ENCODE assay signal across 8 mouse cellular contexts in the genomic region with DNA sequence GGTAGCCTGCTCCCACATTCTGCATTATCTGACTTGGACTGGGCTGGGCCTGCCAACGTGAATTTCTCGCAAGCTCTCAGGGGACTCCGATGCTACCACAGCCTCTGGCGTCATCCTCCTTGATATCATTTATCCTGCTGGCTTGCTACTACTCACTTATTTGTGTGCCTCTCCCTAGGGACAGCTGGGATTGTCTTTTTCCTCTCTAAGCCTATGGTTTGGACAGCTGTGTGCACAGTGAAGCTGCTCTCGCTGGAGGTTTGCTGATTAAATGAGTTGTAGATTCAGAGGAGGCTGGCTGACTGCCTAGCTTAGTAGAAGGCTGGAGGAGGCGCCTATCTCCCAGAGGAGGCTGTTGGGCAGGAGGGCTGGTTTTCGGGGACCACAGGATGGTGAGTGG. TPM values are rescaled to one million over a fixed set of nuclear protein-coding genes. Genes with fewer than 3 reads are reported as not detected.
DNase-seq lines count a peak whose midpoint lies in the region; ATAC-seq and TF ChIP-seq lines count a peak whose summit lies in the region.

No protein-coding gene starts in this region.

- H3K4me1 ChIP-seq in heart, embryonic 14.5 days (ENCODE audit: control insufficient read depth in 2 of 2, insufficient read depth in 2 of 2, low read length in 2 of 2) = peaks cover 17 to 22% of the 10 kb centered on the region in 2 experiments
- H3K4me1 ChIP-seq in midbrain, postnatal 0 days (ENCODE audit: insufficient read depth, low read length) = 0 out of 2 replicates have a peak, but pooled peaks cover 4% of the 10 kb centered on the region
- H3K4me1 ChIP-seq in thymus, adult 2 months (replicated peaks; ENCODE audit: control insufficient read depth, insufficient read depth, low read length) = no peaks in the 10 kb centered on the region
- no peaks in the 10 kb centered on the region for H3K4me1 ChIP-seq in liver, embryonic 11.5 days (replicated peaks; ENCODE audit: control insufficient read depth, insufficient read depth, low read length)

- DNase-seq in left cerebral cortex, adult 11 months (ENCODE audit: low spot score) = peak; percentile 17
- no peak for DNase-seq in left cerebral cortex, postnatal 4 days
- DNase-seq in kidney, postnatal 25 days = peak; percentile 35 to 39
- DNase-seq in midbrain, postnatal 0 days (ENCODE audit: low spot score) = peak; percentile 56
- DNase-seq in thymus, adult 2 months = no peak
- DNase-seq in liver, embryonic 11.5 days (ENCODE audit: low spot score) = no peak

- no peaks in the 10 kb centered on the region for H3K9me3 ChIP-seq in heart, embryonic 14.5 days (ENCODE audit: control insufficient read depth, low read length)
- no peaks in the 10 kb centered on the region for H3K9me3 ChIP-seq in midbrain, postnatal 0 days (ENCODE audit: low read length)
- no peaks in the 10 kb centered on the region for H3K9me3 ChIP-seq in liver, embryonic 11.5 days (ENCODE audit: control insufficient read depth, low read length)

- no peak overlapping the region for H3K4me2 ChIP-seq in heart, embryonic 14.5 days (ENCODE audit: low read length)
- no peak overlapping the region for H3K4me2 ChIP-seq in midbrain, postnatal 0 days (ENCODE audit: low read depth, low read length, poor library complexity, severe bottlenecking)
- no peak overlapping the region for H3K4me2 ChIP-seq in liver, embryonic 11.5 days

- H3K27ac ChIP-seq in heart, embryonic 14.5 days (replicated peaks in 1 of 2; ENCODE audit: control insufficient read depth in 1 of 2, insufficient read depth in 1 of 2, low read depth in 2 of 2, low read length in 2 of 2) = peak overlapping the region; percentile 72 to 81
- peak overlapping the region; percentile 47; the same call in 1 of the 2 replicates for H3K27ac ChIP-seq in midbrain, postnatal 0 days (ENCODE audit: low read depth, low read length)
- H3K27ac ChIP-seq in thymus, adult 2 months (ENCODE audit: control insufficient read depth, insufficient read depth, low read length) = no peak overlapping the region
- no peak overlapping the region for H3K27ac ChIP-seq in liver, embryonic 11.5 days (ENCODE audit: low read depth, low read length)

- H3K27me3 ChIP-seq in heart, embryonic 14.5 days (ENCODE audit: control insufficient read depth, insufficient read depth, low read length) = no peaks in the 10 kb centered on the region
- H3K27me3 ChIP-seq in midbrain, postnatal 0 days (ENCODE audit: insufficient read depth, low read length) = no peaks in the 10 kb centered on the region
- H3K27me3 ChIP-seq in thymus, adult 2 months (ENCODE audit: control insufficient read depth, insufficient read depth, low read length) = no peaks in the 10 kb centered on the region
- no peaks in the 10 kb centered on the region for H3K27me3 ChIP-seq in liver, embryonic 11.5 days (replicated peaks; ENCODE audit: control insufficient read depth, insufficient read depth, low read length)

- no peak overlapping the region for H3K4me3 ChIP-seq in heart, embryonic 14.5 days (ENCODE audit: control insufficient read depth in 1 of 2, insufficient read depth in 1 of 2, low read depth in 1 of 2, low read length in 2 of 2)
- no peak overlapping the region for H3K4me3 ChIP-seq in midbrain, postnatal 0 days (ENCODE audit: low read depth, low read length)
- H3K4me3 ChIP-seq in thymus, adult 2 months (ENCODE audit: control insufficient read depth, insufficient read depth, low read length) = no peak overlapping the region
- H3K4me3 ChIP-seq in liver, embryonic 11.5 days (ENCODE audit: low read depth, low read length) = no peak overlapping the region

- intact Hi-C loops in left cerebral cortex, postnatal 4 days (cut with DNase I) = no loop called here

- TF ChIP-seq POLR2A in thymus, adult 2 months (IDR thresholded peaks at IDR 0.05; ENCODE audit: control insufficient read depth, extremely low read depth, insufficient read depth, low read length, poor library complexity) = no peak

- no peak for TF ChIP-seq CTCF in midbrain, postnatal 0 days (IDR thresholded peaks at IDR 0.05)
- no peak for TF ChIP-seq CTCF in thymus, adult 2 months (IDR thresholded peaks at IDR 0.05; ENCODE audit: borderline replicate concordance, control insufficient read depth, extremely low read depth, insufficient read depth, low read length, poor library complexity)

- ATAC-seq in heart, embryonic 14.5 days (ENCODE audit: insufficient number of reproducible peaks, insufficient read depth, low FRiP score, low read depth) = 0 out of 2 replicates have a peak, but pooled peaks have one; percentile 41
- no peak for ATAC-seq in midbrain, postnatal 0 days (ENCODE audit: low FRiP score)
- no peak for ATAC-seq in cerebellum, adult (ENCODE audit: insufficient number of reproducible peaks, low FRiP score, low TSS enrichment)
- no peak for ATAC-seq in liver, embryonic 11.5 days (replicated peaks; ENCODE audit: low FRiP score)

- no peaks in the 10 kb centered on the region for H3K36me3 ChIP-seq in heart, embryonic 14.5 days (ENCODE audit: control insufficient read depth, insufficient read depth, low read length)
- no peaks in the 10 kb centered on the region for H3K36me3 ChIP-seq in midbrain, postnatal 0 days (ENCODE audit: insufficient read depth, low read length)
- no peaks in the 10 kb centered on the region for H3K36me3 ChIP-seq in thymus, adult 2 months (ENCODE audit: control insufficient read depth, insufficient read depth, low read length)
- no peaks in the 10 kb centered on the region for H3K36me3 ChIP-seq in liver, embryonic 11.5 days (ENCODE audit: control insufficient read depth, insufficient read depth, low read length)

- WGBS in heart, embryonic 14.5 days = 29% methylated on average over 7 of the region's 7 CpGs
- WGBS in midbrain, postnatal 0 days = 40% methylated on average over 7 of the region's 7 CpGs
- 87% methylated on average over 7 of the region's 7 CpGs for WGBS in thymus, adult 2 months
- 60% methylated on average over 7 of the region's 7 CpGs for WGBS in liver, embryonic 11.5 days

- peak overlapping the region; percentile 0; the same call in 1 of the 2 replicates for H3K9ac ChIP-seq in heart, embryonic 14.5 days (ENCODE audit: low read length)
- H3K9ac ChIP-seq in midbrain, postnatal 0 days (replicated peaks; ENCODE audit: low read length, poor library complexity, severe bottlenecking) = no peak overlapping the region
- no peak overlapping the region for H3K9ac ChIP-seq in liver, embryonic 11.5 days (ENCODE audit: low read depth, low read length)

RNA-seq across cellular contexts. Expression of a gene that starts 46.8 kb away (rescaled TPM):
- 10 to 100 TPM; 23.7 to 27.1 TPM for total RNA-seq in left cerebral cortex, postnatal 4 days (2021)
- polyA plus RNA-seq in heart, embryonic 14.5 days (2014; fragmentation: Nextera tagmentation; extraction: Ambion mirVana) = 4.0 and 4.8 TPM in 2 replicates
- 25.6 and 30.4 TPM in 2 replicates for total RNA-seq in midbrain, postnatal 0 days (2014; rRNA removed)
- polyA plus RNA-seq in midbrain, postnatal 0 days (2015; fragmentation: Nextera tagmentation; extraction: Ambion mirVana) = 18.4 and 18.5 TPM in 2 replicates
- 1.5 and 1.9 TPM in 2 replicates for polyA plus RNA-seq in thymus, adult 2 months (2012; rRNA removed)
- polyA plus RNA-seq in liver, embryonic 11.5 days (2014; fragmentation: Nextera tagmentation; extraction: Ambion mirVana) = 3.3 and 3.9 TPM in 2 replicates

Comparison
In these comparisons a context has a peak if more than half of its experiments do, and no peak if none do; other contexts are left out.
1. DNase-seq: peak in left cerebral cortex, adult 11 months (single experiment), kidney, postnatal 25 days (2 of 2) and midbrain, postnatal 0 days (single experiment); none in left cerebral cortex, postnatal 4 days (single experiment), thymus, adult 2 months (single experiment) and liver, embryonic 11.5 days (single experiment).
2. H3K27ac ChIP-seq: peak in heart, embryonic 14.5 days (2 of 2) and midbrain, postnatal 0 days (single experiment); none in thymus, adult 2 months (single experiment) and liver, embryonic 11.5 days (single experiment).